Mouse (Mus musculus) ES-E14 (cell line): ENCODE results near the gene Cerk. TPM values are rescaled to one million over a fixed set of nuclear protein-coding genes. Genes with fewer than 3 reads are reported as not detected.
"Not testable (repeated sequence)": the region's sequence is repeated elsewhere in the genome, so short reads cannot be mapped to it uniquely, and the experiment has no call there.

ENCODE experiments used
- DNase-seq: peaks from one replicate; pipeline ENCODE4 v3.0.0-alpha.2; 2013; ENCODE audit warnings: low read depth, low spot score
- H3K27ac ChIP-seq: 2 replicates; pipeline ENCODE4 v1.5.1; 2012; ENCODE audit warnings: low read depth, mild to moderate bottlenecking, low read length, moderate library complexity, mixed read lengths; ENCODE audit not compliant: poor library complexity, insufficient read depth, severe bottlenecking
- H3K36me3 ChIP-seq: 2 replicates; pipeline ENCODE4 v1.6.1; 2012; ENCODE audit warnings: mild to moderate bottlenecking, low read length, moderate library complexity, mixed read lengths; ENCODE audit not compliant: control insufficient read depth, poor library complexity, insufficient read depth, severe bottlenecking
- H3K4me1 ChIP-seq, 2 experiments: fragments of 150-350 bp in 1 of 2; sonication (generic) in 1 of 2; 2 replicates each; pipeline ENCODE4 v1.6.1; 2012; ENCODE audit warnings: low read length in 2 of 2, mild to moderate bottlenecking in 1 of 2, mixed read lengths in 1 of 2; ENCODE audit not compliant: control insufficient read depth in 2 of 2, insufficient read depth in 2 of 2, poor library complexity in 1 of 2
- H3K4me3 ChIP-seq, 2 experiments: fragments of 150-350 bp in 1 of 2; sonication (generic) in 1 of 2; 2 replicates each; pipeline ENCODE4 v1.5.1; 2012; ENCODE audit warnings: low read length in 2 of 2, low read depth in 1 of 2, mild to moderate bottlenecking in 1 of 2, mixed read lengths in 1 of 2; ENCODE audit not compliant: insufficient read depth in 1 of 2, poor library complexity in 1 of 2, severe bottlenecking in 1 of 2
- H3K9ac ChIP-seq: 2 replicates; pipeline ENCODE4 v1.6.1; 2012; ENCODE audit warnings: low read depth, mild to moderate bottlenecking, low read length, mixed read lengths; ENCODE audit not compliant: poor library complexity, insufficient read depth, severe bottlenecking
- H3K9me3 ChIP-seq: fragments of 150-350 bp; sonication (generic); 2 replicates; pipeline ENCODE4 v1.6.1; 2012; ENCODE audit warnings: low read depth, mild to moderate bottlenecking, low read length; ENCODE audit not compliant: control insufficient read depth, insufficient read depth
- CHD2 ChIP-seq: IDR thresholded peaks from 2 replicates; pipeline ENCODE4 v1.6.1; 2014; ENCODE audit warnings: mild to moderate bottlenecking, low read depth, low read length, inconsistent platforms
- HCFC1 ChIP-seq: IDR thresholded peaks from 2 replicates; pipeline ENCODE4 v1.6.1; 2012; ENCODE audit warnings: low read length, inconsistent platforms, borderline replicate concordance; ENCODE audit not compliant: insufficient read depth
- MAFK ChIP-seq: IDR thresholded peaks from 2 replicates; pipeline ENCODE4 v1.6.1; 2014; ENCODE audit warnings: mild to moderate bottlenecking, low read depth, low read length, inconsistent platforms; ENCODE audit not compliant: insufficient read depth
- ZC3H11A ChIP-seq: IDR thresholded peaks from 2 replicates; pipeline ENCODE4 v1.6.1; 2012; ENCODE audit warnings: low read depth, mild to moderate bottlenecking, inconsistent platforms, low read length, borderline replicate concordance
- ZNF384 ChIP-seq: IDR thresholded peaks from 2 replicates; pipeline ENCODE4 v1.6.1; 2012; ENCODE audit warnings: low read depth, low read length, inconsistent platforms
- in situ Hi-C, 2 experiments: fragments of 600-800 bp; cut with MboI; formaldehyde crosslinking; loops; one replicate each; pipeline ENCODE4 v1.15.1; 2025; ENCODE audit warnings: low sequenced_read_pairs in 2 of 2, inconsistent platforms in 1 of 2; ENCODE audit not compliant: unreplicated experiment in 2 of 2
- total RNA-seq: library from RNA; depleted of rRNA; stranded (reverse); fragments of 300-350 nt; gene quantifications from 2 replicates; pipeline ENCODE4 v1.2.3, GENCODE M21; 2012

Gene Cerk
- total RNA-seq, 1 experiment = 3.4 TPM

- peaks cover 0 to 20% of the 10 kb centered on the region in 2 experiments; a peak in 2 of 4 replicates for H3K4me1 ChIP-seq
- no peaks in the 10 kb centered on the region for H3K9me3 ChIP-seq
- no peak for DNase-seq
- in situ Hi-C loops = no loop called here
- no peak overlapping the region for H3K4me3 ChIP-seq
- H3K9ac ChIP-seq = no peak overlapping the region
- no peaks in the 10 kb centered on the region for H3K36me3 ChIP-seq
- H3K27ac ChIP-seq = no peak overlapping the region
- TF ChIP-seq MAFK = no peak
- no peak for TF ChIP-seq HCFC1
- TF ChIP-seq ZC3H11A = no peak
- TF ChIP-seq ZNF384 = no peak
- TF ChIP-seq CHD2 = no peak
Observed at GRCm38 (mm10) chr15:86201095-86201494, 15.2 kb upstream of the Cerk start.

- no peak for DNase-seq
- TF ChIP-seq ZNF384 (no peak), HCFC1 (no peak), ZC3H11A (no peak), CHD2 (no peak), MAFK (no peak)
- in situ Hi-C loops = no loop called here
Observed at GRCm38 (mm10) chr15:86200169-86200568, 14.2 kb upstream of the Cerk start.

GRCm38 (mm10) chr15:86199482-86199881 lies 13.5 kb upstream of the Cerk start:
- Histone ChIP-seq H3K4me1 (peaks cover 0 to 18% of the 10 kb centered on the region in 2 experiments; a peak in 1 of 4 replicates), H3K4me3 (no peak overlapping the region), H3K9me3 (no peaks in the 10 kb centered on the region), H3K27ac (no peak overlapping the region), H3K36me3 (no peaks in the 10 kb centered on the region), H3K9ac (no peak overlapping the region)
- in situ Hi-C loops = no loop called here
- DNase-seq = no peak
- TF ChIP-seq CHD2 (no peak), ZC3H11A (no peak), ZNF384 (no peak), HCFC1 (no peak), MAFK (no peak)

More at GRCm38 (mm10) chr15:86200169-86200568, 14.2 kb upstream of the Cerk start:
- Histone ChIP-seq H3K9ac (no peak overlapping the region), H3K27ac (no peak overlapping the region), H3K36me3 (no peaks in the 10 kb centered on the region), H3K4me1 (peaks cover 0 to 20% of the 10 kb centered on the region in 2 experiments; a peak in 2 of 4 replicates), H3K9me3 (no peaks in the 10 kb centered on the region), H3K4me3 (no peak overlapping the region)

GRCm38 (mm10) chr15:86199052-86199451 lies 13.1 kb upstream of the Cerk start:
- Histone ChIP-seq H3K9me3 (no peaks in the 10 kb centered on the region), H3K4me1 (peaks cover 0 to 18% of the 10 kb centered on the region in 2 experiments; a peak in 1 of 4 replicates), H3K4me3 (no peak overlapping the region), H3K9ac (no peak overlapping the region), H3K36me3 (no peaks in the 10 kb centered on the region), H3K27ac (no peak overlapping the region)
- DNase-seq = no peak
- in situ Hi-C loops = no loop called here
- no peak for TF ChIP-seq MAFK

GRCm38 (mm10) chr15:86194676-86195453 lies 8.9 kb upstream of the Cerk start:
- H3K4me1 ChIP-seq, in situ Hi-C loops, H3K9me3 ChIP-seq, DNase-seq, H3K36me3 ChIP-seq, H3K27ac ChIP-seq: not testable (repeated sequence)
- peak overlapping the region; percentile 32 to 46; a peak in 3 of 4 replicates for H3K4me3 ChIP-seq
- peak overlapping the region; percentile 50; the same call in 1 of the 2 replicates for H3K9ac ChIP-seq
